Comparison of ENCODE assay signal across 14 mouse cellular contexts in the genomic region with DNA sequence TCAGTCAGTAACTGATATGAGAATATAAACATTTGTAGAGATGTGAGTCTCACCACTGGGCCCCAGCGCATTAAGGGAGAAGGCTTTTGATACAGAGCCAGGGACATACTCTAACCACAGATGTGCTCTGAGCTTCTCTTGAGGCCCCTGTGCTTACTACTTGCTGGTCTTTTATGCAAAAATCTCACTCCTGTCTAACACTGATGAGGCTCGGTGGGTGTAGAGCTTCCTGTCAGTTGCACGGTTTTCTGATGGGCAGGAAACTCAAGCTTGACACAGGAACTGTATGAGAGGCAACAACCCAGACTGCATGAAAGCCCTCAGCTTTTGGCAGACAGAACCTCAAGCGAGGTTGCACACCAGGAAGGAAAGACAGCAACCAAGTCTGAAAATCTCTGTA.
DNase-seq lines count a peak whose midpoint lies in the region; ATAC-seq and TF ChIP-seq lines count a peak whose summit lies in the region.
"Had no signal": no experiment of that assay in that cellular context is flagged by ENCODE, and none has a peak within 500 bp of the region (broad histone marks: within the 10 kb centered on the region; RNA-seq: fewer than 3 reads in every experiment).

No protein-coding gene starts in this region.

- peaks cover 4% of the 10 kb centered on the region; the same call in 1 of the 2 replicates for H3K4me1 ChIP-seq in embryonic facial prominence, embryonic 14.5 days (ENCODE audit: control insufficient read depth, insufficient read depth, low read length)
- H3K4me1 ChIP-seq in embryonic facial prominence, embryonic 10.5 days = no peaks in the 10 kb centered on the region
- no peaks in the 10 kb centered on the region for H3K4me1 ChIP-seq in hindbrain, postnatal 0 days (ENCODE audit: insufficient read depth, low read length)
- no peaks in the 10 kb centered on the region for H3K4me1 ChIP-seq in midbrain, embryonic 14.5 days (ENCODE audit: control insufficient read depth, insufficient read depth, low read length)
- H3K4me1 ChIP-seq: limb, embryonic 15.5 days; midbrain, embryonic 13.5 days had no signal

- DNase-seq in embryonic facial prominence, embryonic 14.5 days (ENCODE audit: low spot score) = peak; percentile 40
- no peak for DNase-seq in embryonic facial prominence, embryonic 10.5 days (ENCODE audit: low spot score)
- DNase-seq in B cell, adult 2 months = peak; percentile 39 to 46
- peak; percentile 13 to 29 for DNase-seq in lung, postnatal 4 days
- peak; percentile 25 to 66 for DNase-seq in spleen, postnatal 4 days (ENCODE audit: low spot score in 2 of 2)
- no peak for DNase-seq in frontal cortex, postnatal 10 days (ENCODE audit: low spot score in 2 of 2)
- no peak for DNase-seq in hindbrain, postnatal 0 days (ENCODE audit: low spot score)
- no peak for DNase-seq in midbrain, embryonic 14.5 days
- DNase-seq: adrenal gland, postnatal 14 days; cerebellum, adult 11 months; kidney, adult 8-10 months had no signal

- H3K9ac ChIP-seq in embryonic facial prominence, embryonic 14.5 days (ENCODE audit: low read depth, low read length) = no peak overlapping the region
- H3K9ac ChIP-seq in hindbrain, postnatal 0 days (replicated peaks; ENCODE audit: low read length) = no peak overlapping the region
- H3K9ac ChIP-seq in midbrain, embryonic 14.5 days (replicated peaks; ENCODE audit: low read length) = no peak overlapping the region
- H3K9ac ChIP-seq: limb, embryonic 15.5 days; midbrain, embryonic 13.5 days had no signal

- no peak for TF ChIP-seq CTCF in hindbrain, postnatal 0 days (IDR thresholded peaks at IDR 0.05; ENCODE audit: low read depth)

- no peaks in the 10 kb centered on the region for H3K27me3 ChIP-seq in embryonic facial prominence, embryonic 14.5 days (replicated peaks; ENCODE audit: control insufficient read depth, insufficient read depth, low read length)
- no peaks in the 10 kb centered on the region for H3K27me3 ChIP-seq in embryonic facial prominence, embryonic 10.5 days (replicated peaks; ENCODE audit: low read depth, poor library complexity, severe bottlenecking)
- no peaks in the 10 kb centered on the region for H3K27me3 ChIP-seq in hindbrain, postnatal 0 days (ENCODE audit: insufficient read depth, low read length)
- no peaks in the 10 kb centered on the region for H3K27me3 ChIP-seq in midbrain, embryonic 14.5 days (ENCODE audit: control insufficient read depth, insufficient read depth, low read length)
- H3K27me3 ChIP-seq: limb, embryonic 15.5 days; midbrain, embryonic 13.5 days; Patski had no signal

- H3K9me3 ChIP-seq in embryonic facial prominence, embryonic 14.5 days (ENCODE audit: control insufficient read depth, low read length) = no peaks in the 10 kb centered on the region
- no peaks in the 10 kb centered on the region for H3K9me3 ChIP-seq in embryonic facial prominence, embryonic 10.5 days
- no peaks in the 10 kb centered on the region for H3K9me3 ChIP-seq in hindbrain, postnatal 0 days (ENCODE audit: low read length)
- H3K9me3 ChIP-seq in midbrain, embryonic 14.5 days (ENCODE audit: control insufficient read depth, low read length) = no peaks in the 10 kb centered on the region
- H3K9me3 ChIP-seq: limb, embryonic 15.5 days; midbrain, embryonic 13.5 days had no signal

- no peaks in the 10 kb centered on the region for H3K36me3 ChIP-seq in embryonic facial prominence, embryonic 14.5 days (ENCODE audit: control insufficient read depth, insufficient read depth, low read length)
- H3K36me3 ChIP-seq in embryonic facial prominence, embryonic 10.5 days (replicated peaks) = no peaks in the 10 kb centered on the region
- H3K36me3 ChIP-seq in hindbrain, postnatal 0 days (ENCODE audit: insufficient read depth, low read length) = no peaks in the 10 kb centered on the region
- no peaks in the 10 kb centered on the region for H3K36me3 ChIP-seq in midbrain, embryonic 14.5 days (ENCODE audit: control insufficient read depth, insufficient read depth, low read length)
- H3K36me3 ChIP-seq: limb, embryonic 15.5 days; midbrain, embryonic 13.5 days had no signal

- no peak overlapping the region for H3K4me2 ChIP-seq in embryonic facial prominence, embryonic 14.5 days (ENCODE audit: low read depth, low read length)
- no peak overlapping the region for H3K4me2 ChIP-seq in hindbrain, postnatal 0 days (ENCODE audit: low read depth, low read length)
- H3K4me2 ChIP-seq in midbrain, embryonic 14.5 days (ENCODE audit: low read length) = no peak overlapping the region
- H3K4me2 ChIP-seq: limb, embryonic 15.5 days; midbrain, embryonic 13.5 days had no signal

- no peak overlapping the region for H3K27ac ChIP-seq in embryonic facial prominence, embryonic 14.5 days (replicated peaks; ENCODE audit: low read depth, low read length)
- H3K27ac ChIP-seq in embryonic facial prominence, embryonic 10.5 days (replicated peaks) = no peak overlapping the region
- H3K27ac ChIP-seq in hindbrain, postnatal 0 days = no peak overlapping the region
- no peak overlapping the region for H3K27ac ChIP-seq in midbrain, embryonic 14.5 days (replicated peaks; ENCODE audit: low read depth, low read length)
- H3K27ac ChIP-seq: limb, embryonic 15.5 days; midbrain, embryonic 13.5 days had no signal

- no peak for ATAC-seq in embryonic facial prominence, embryonic 14.5 days (ENCODE audit: low read depth)
- ATAC-seq in hindbrain, postnatal 0 days = no peak
- ATAC-seq in midbrain, embryonic 14.5 days (ENCODE audit: low FRiP score, low TSS enrichment) = no peak
- ATAC-seq: midbrain, embryonic 13.5 days; Patski had no signal

- H3K4me3 ChIP-seq in embryonic facial prominence, embryonic 14.5 days (ENCODE audit: low read depth, low read length) = no peak overlapping the region
- no peak overlapping the region for H3K4me3 ChIP-seq in embryonic facial prominence, embryonic 10.5 days
- H3K4me3 ChIP-seq in hindbrain, postnatal 0 days (ENCODE audit: low read length) = no peak overlapping the region
- H3K4me3 ChIP-seq in midbrain, embryonic 14.5 days (replicated peaks; ENCODE audit: low read depth, low read length) = no peak overlapping the region
- H3K4me3 ChIP-seq: limb, embryonic 15.5 days; midbrain, embryonic 13.5 days had no signal

- 49% methylated on average over 4 of the region's 4 CpGs for WGBS in embryonic facial prominence, embryonic 14.5 days
- WGBS in embryonic facial prominence, embryonic 10.5 days = 77% methylated on average over 4 of the region's 4 CpGs
- 73% methylated on average over 4 of the region's 4 CpGs for WGBS in hindbrain, postnatal 0 days
- 83% methylated on average over 4 of the region's 4 CpGs for WGBS in midbrain, embryonic 14.5 days

Comparison
In these comparisons a context has a peak if more than half of its experiments do, and no peak if none do; other contexts are left out.
1. DNase-seq: peak in embryonic facial prominence, embryonic 14.5 days (single experiment), B cell, adult 2 months (2 of 2), lung, postnatal 4 days (2 of 2) and spleen, postnatal 4 days (2 of 2); none in embryonic facial prominence, embryonic 10.5 days (single experiment), frontal cortex, postnatal 10 days (0 of 2), hindbrain, postnatal 0 days (single experiment) and midbrain, embryonic 14.5 days (single experiment).